17 mouse cellular contexts compared by ENCODE assay signal in genomic region chr9:46476516-46476915, GRCm38 (mm10).
"Had no signal": no experiment of that assay in that cellular context is flagged by ENCODE, and none has a peak within 500 bp of the region (broad histone marks: within the 10 kb centered on the region; RNA-seq: fewer than 3 reads in every experiment).

No protein-coding gene starts in this region.

- H3K27me3 ChIP-seq: liver, embryonic 15.5 days; lung, embryonic 15.5 days; megakaryocyte, embryonic 14.5 days; neural tube, embryonic 12.5 days had no signal

- H3K4me3 ChIP-seq: liver, embryonic 15.5 days; lung, embryonic 15.5 days; megakaryocyte, embryonic 14.5 days; midbrain, embryonic 13.5 days; neural tube, embryonic 12.5 days; stomach, embryonic 15.5 days had no signal

- H3K9ac ChIP-seq: liver, embryonic 15.5 days; liver, postnatal 0 days; lung, embryonic 15.5 days; midbrain, embryonic 13.5 days; neural tube, embryonic 12.5 days; stomach, embryonic 15.5 days had no signal

- DNase-seq: liver, postnatal 0 days; lung, adult 2 months; lung, postnatal 14 days; lung, postnatal 36 days; right cerebral cortex, postnatal 14 days; thymus, adult 2 months; thymus, postnatal 25 days; thymus, postnatal 4 days had no signal

- H3K36me3 ChIP-seq: liver, embryonic 15.5 days; lung, embryonic 15.5 days; midbrain, embryonic 13.5 days; neural tube, embryonic 12.5 days; stomach, embryonic 15.5 days had no signal

- H3K4me1 ChIP-seq: megakaryocyte, embryonic 14.5 days; stomach, embryonic 15.5 days had no signal

- H3K4me2 ChIP-seq: liver, embryonic 15.5 days; lung, embryonic 15.5 days; midbrain, embryonic 13.5 days; neural tube, embryonic 12.5 days; stomach, embryonic 15.5 days had no signal

- H3K27ac ChIP-seq: liver, embryonic 15.5 days; lung, embryonic 15.5 days; macrophage; midbrain, embryonic 13.5 days; neural tube, embryonic 12.5 days; stomach, embryonic 15.5 days; stomach, postnatal 0 days had no signal

- ATAC-seq: liver, postnatal 0 days; lung, postnatal 0 days; midbrain, embryonic 13.5 days had no signal

- H3K9me3 ChIP-seq: liver, embryonic 15.5 days; lung, embryonic 15.5 days; midbrain, embryonic 13.5 days; neural tube, embryonic 12.5 days; stomach, embryonic 15.5 days had no signal
